ENCODE assay signal across 8 mouse cellular contexts in genomic region chr7:139387921-139388669, GRCm38 (mm10). TPM values are rescaled to one million over a fixed set of nuclear protein-coding genes. Genes with fewer than 3 reads are reported as not detected.
DNase-seq lines count a peak whose midpoint lies in the region; ATAC-seq and TF ChIP-seq lines count a peak whose summit lies in the region.

No protein-coding gene starts in this region.

- peak overlapping the region; percentile 75 for H3K9ac ChIP-seq in liver, postnatal 0 days (replicated peaks)

- no peaks in the 10 kb centered on the region for H3K9me3 ChIP-seq in liver, postnatal 0 days (ENCODE audit: low read length)

- peak overlapping the region; percentile 95 for H3K27ac ChIP-seq in layer of hippocampus, adult 2 months
- peak overlapping the region; percentile 89 for H3K27ac ChIP-seq in brown adipose tissue, adult 24 weeks (replicated peaks; ENCODE audit: low read depth, low read length)
- H3K27ac ChIP-seq in liver, postnatal 0 days (ENCODE audit: low read depth): peak overlapping the region; percentile 88

- TF ChIP-seq EP300 in liver, postnatal 0 days (IDR thresholded peaks at IDR 0.05; ENCODE audit: low read depth): no peak

- no peak for DNase-seq in layer of hippocampus, adult 2 months (ENCODE audit: low spot score in 2 of 2)
- no peak for DNase-seq in layer of hippocampus, adult 8-10 months (ENCODE audit: low spot score in 2 of 2)
- no peak for DNase-seq in liver, postnatal 0 days
- DNase-seq in testis, postnatal 14 days (ENCODE audit: low spot score): peak; percentile 36
- DNase-seq in left cerebral cortex, adult 11 months (ENCODE audit: low spot score): no peak
- no peak for DNase-seq in frontal cortex, postnatal 36 days (ENCODE audit: low spot score in 2 of 2)

- peaks cover 26% of the 10 kb centered on the region for H3K4me1 ChIP-seq in brown adipose tissue, adult 24 weeks (ENCODE audit: control insufficient read depth, insufficient read depth, insufficient read length, low read length)
- H3K4me1 ChIP-seq in liver, postnatal 0 days (ENCODE audit: insufficient read depth): peaks cover 23% of the 10 kb centered on the region

- H3K4me2 ChIP-seq in liver, postnatal 0 days (ENCODE audit: low read depth, low read length): peak overlapping the region; percentile 87

- WGBS in liver, postnatal 0 days (ENCODE audit: insufficient replicate concordance): 17% methylated on average over 16 of the region's 16 CpGs

- peak; percentile 60 for ATAC-seq in granulocyte monocyte progenitor cell, adult 5-6 weeks (replicated peaks; ENCODE audit: poor library complexity, severe bottlenecking)
- ATAC-seq in liver, postnatal 0 days: peak; percentile 58

- H3K27me3 ChIP-seq in liver, postnatal 0 days (ENCODE audit: insufficient read depth, low read length): no peaks in the 10 kb centered on the region

- peak overlapping the region; percentile 86 for H3K4me3 ChIP-seq in layer of hippocampus, adult 2 months
- peak overlapping the region; percentile 74 for H3K4me3 ChIP-seq in brown adipose tissue, adult 24 weeks (ENCODE audit: insufficient read depth, low read depth, low read length)
- peak overlapping the region; percentile 77 for H3K4me3 ChIP-seq in liver, postnatal 0 days (ENCODE audit: low read depth, low read length)

- H3K36me3 ChIP-seq in liver, postnatal 0 days (replicated peaks; ENCODE audit: insufficient read depth, low read length): no peaks in the 10 kb centered on the region

- TF ChIP-seq CTCF in layer of hippocampus, adult 2 months (conservative IDR thresholded peaks at IDR 0.05): no peak
- no peak for TF ChIP-seq CTCF in liver, postnatal 0 days (IDR thresholded peaks at IDR 0.05; ENCODE audit: low read depth)

RNA-seq across cellular contexts. Expression of gene Inpp5a, which starts 0.8 kb away (rescaled TPM):
- 10 to 100 TPM; 39.2 to 41.1 TPM for total RNA-seq in layer of hippocampus, adult 2 months (2021)
- total RNA-seq in layer of hippocampus, adult 8-10 months (2022): 10 to 100 TPM; 38.2 to 46.4 (median 39.6) TPM
- polyA plus RNA-seq in brown adipose tissue, adult 24 weeks (2012; ENCODE audit: insufficient read depth, insufficient read length, missing spikeins): 31.6 and 42.3 TPM in 2 replicates
- 7.9 and 10.2 TPM in 2 replicates for total RNA-seq in granulocyte monocyte progenitor cell, adult 5-6 weeks (2014; fragmentation: Nextera tagmentation)
- 5.5 and 11.6 TPM in 2 replicates for total RNA-seq in granulocyte monocyte progenitor cell, adult 5-6 weeks (2017)
- polyA plus RNA-seq in liver, postnatal 0 days (2015; fragmentation: Nextera tagmentation; extraction: Ambion mirVana): 6.0 and 6.9 TPM in 2 replicates
